Mouse (Mus musculus) limb, embryonic 11.5 days (tissue): ENCODE measurements around the gene Pip5k1b. TPM values are rescaled to one million over a fixed set of nuclear protein-coding genes. Genes with fewer than 3 reads are reported as not detected.
A peak's percentile ranks its signal among the peaks of the same experiment; 100 is the strongest.
"Not testable (repeated sequence)": the region's sequence is repeated elsewhere in the genome, so short reads cannot be mapped to it uniquely, and the experiment has no call there.

Experiments used
- ATAC-seq: fragments of 200-750 bp; cut with Nextera tagmentation; 2 replicates; pipeline ENCODE4 v1.8.0; 2017; ENCODE audit warnings: low read depth; ENCODE audit not compliant: insufficient number of reproducible peaks, low FRiP score, low TSS enrichment
- DNase-seq: peaks from one replicate; pipeline ENCODE4 v3.0.0-alpha.2; 2015; ENCODE audit warnings: low spot score
- H3K27ac ChIP-seq: fragments of 300-500 bp; sonication (generic); replicated peaks from 2 replicates; pipeline ENCODE4 v1.5.1; 2014; ENCODE audit warnings: low read depth, mild to moderate bottlenecking, low read length
- H3K27me3 ChIP-seq: fragments of 300-500 bp; sonication (generic); 2 replicates; pipeline ENCODE4 v1.6.1; 2014; ENCODE audit warnings: mild to moderate bottlenecking, low read length, mixed read lengths; ENCODE audit not compliant: control insufficient read depth, insufficient read depth
- H3K36me3 ChIP-seq: fragments of 300-500 bp; sonication (generic); 2 replicates; pipeline ENCODE4 v1.6.1; 2014; ENCODE audit warnings: mild to moderate bottlenecking, low read length, moderate library complexity, mixed read lengths; ENCODE audit not compliant: control insufficient read depth, insufficient read depth
- H3K4me1 ChIP-seq: fragments of 300-500 bp; sonication (generic); 2 replicates; pipeline ENCODE4 v1.6.1; 2014; ENCODE audit warnings: low read length, mixed read lengths; ENCODE audit not compliant: control insufficient read depth, insufficient read depth
- H3K4me2 ChIP-seq: fragments of 300-500 bp; sonication (generic); 2 replicates; pipeline ENCODE4 v1.6.1; 2014; ENCODE audit warnings: low read depth, mild to moderate bottlenecking, moderate library complexity; ENCODE audit not compliant: severe bottlenecking
- H3K4me3 ChIP-seq: fragments of 300-500 bp; sonication (generic); 2 replicates; pipeline ENCODE4 v1.5.1; 2014; ENCODE audit warnings: low read depth, low read length
- H3K9ac ChIP-seq: fragments of 300-500 bp; sonication (generic); 2 replicates; pipeline ENCODE4 v1.6.1; 2014; ENCODE audit warnings: mild to moderate bottlenecking, low read length
- H3K9me3 ChIP-seq: fragments of 300-500 bp; sonication (generic); 2 replicates; pipeline ENCODE4 v1.6.1; 2016; ENCODE audit warnings: low read length; ENCODE audit not compliant: control insufficient read depth
- WGBS: fragments of 180-500 bp; shearing (Covaris S2); extraction: QIAGEN DNeasy Blood & Tissue Kit; methylation state at CpG from one replicate; pipeline ENCODE4 v1.1.7; 2014; 5-methylcytosine and 5-hydroxymethylcytosine counted together
- polyA plus RNA-seq: library from polyadenylated mRNA; unstranded; fragments of >200 nt; fragmentation: Nextera tagmentation; extraction: Ambion mirVana; gene quantifications from 2 replicates; pipeline ENCODE4 v1.2.1, GENCODE M21; 2014

The Pip5k1b gene
- polyA plus RNA-seq, 1 experiment from 2014 or later, result 0.52 TPM

DNA sequence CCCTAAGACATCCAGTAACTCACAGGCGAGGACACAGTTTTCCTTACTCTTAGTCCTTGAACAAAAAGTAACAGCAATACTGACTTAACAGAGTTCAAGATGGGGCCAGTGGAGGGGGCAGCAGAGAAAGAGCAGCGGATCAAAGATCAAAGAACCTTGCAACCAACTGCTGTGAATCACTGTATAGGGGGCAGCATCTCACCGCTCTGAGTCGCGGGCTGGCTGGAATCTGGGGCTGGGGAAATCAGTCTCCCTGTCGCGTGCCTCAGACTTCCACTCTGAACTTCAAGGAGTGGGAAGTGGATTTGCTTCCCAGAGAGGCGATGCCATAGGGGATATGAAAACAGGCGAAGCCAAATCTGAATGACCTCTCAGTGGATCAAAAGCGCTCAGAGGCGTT lies 1.8 kb upstream of the Pip5k1b start:
- H3K4me3 ChIP-seq, result no peak overlapping the region
- ATAC-seq (no peak), DNase-seq (peak; percentile 69)
- H3K4me1 ChIP-seq, result no peaks in the 10 kb centered on the region
- no peaks in the 10 kb centered on the region for H3K36me3 ChIP-seq
- no peaks in the 10 kb centered on the region for H3K9me3 ChIP-seq
- WGBS, result under 1% methylated on average over 11 of the region's 11 CpGs
- H3K27ac ChIP-seq, result no peak overlapping the region
- H3K4me2 ChIP-seq, result no peak overlapping the region
- H3K9ac ChIP-seq, result no peak overlapping the region
- peaks cover 10% of the 10 kb centered on the region for H3K27me3 ChIP-seq

DNA sequence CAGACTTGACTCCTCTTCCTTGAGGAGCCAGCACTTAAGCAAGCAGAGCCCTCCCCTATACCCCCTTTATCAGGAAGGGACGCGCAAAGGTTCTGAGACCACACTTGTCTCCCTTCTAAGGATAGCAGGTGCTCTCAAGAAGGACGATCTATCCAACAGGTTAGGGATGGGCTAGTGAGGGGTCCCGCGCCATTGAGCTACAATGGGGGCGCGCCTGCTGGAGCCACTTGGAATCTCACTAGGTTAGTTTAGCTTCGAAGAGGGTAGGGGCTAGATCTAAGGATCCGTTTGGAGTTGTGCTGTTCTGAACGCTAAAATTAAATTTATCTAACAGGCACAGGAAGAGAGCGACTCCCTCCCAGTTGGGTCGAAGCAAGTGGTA lies 904 bp upstream of the Pip5k1b start:
- no peak overlapping the region for H3K27ac ChIP-seq

GRCm38 (mm10) chr19:24555904-24556584 lies 372 bp upstream of the Pip5k1b start:
- peak; percentile 79 for ATAC-seq
- Histone ChIP-seq H3K9me3 (no peaks in the 10 kb centered on the region), H3K4me2 (peak overlapping the region; percentile 92), H3K4me3 (peak overlapping the region; percentile 63), H3K27me3 (peaks cover 10% of the 10 kb centered on the region), H3K36me3 (no peaks in the 10 kb centered on the region), H3K4me1 (no peaks in the 10 kb centered on the region), H3K27ac (no peak overlapping the region), H3K9ac (peak overlapping the region; percentile 66)
- WGBS, result under 1% methylated on average over 38 of the region's 74 CpGs
- peak; percentile 82 for DNase-seq

More for the DNA sequence above, 904 bp upstream of the Pip5k1b start:
- Histone ChIP-seq H3K9me3 (no peaks in the 10 kb centered on the region), H3K4me3 (peak overlapping the region; percentile 63), H3K27me3 (peaks cover 10% of the 10 kb centered on the region), H3K4me2 (peak overlapping the region; percentile 92), H3K9ac (peak overlapping the region; percentile 0; the same call in 1 of the 2 replicates), H3K4me1 (no peaks in the 10 kb centered on the region), H3K36me3 (no peaks in the 10 kb centered on the region)
- DNase-seq (no peak), ATAC-seq (0 out of 2 replicates have a peak, but pooled peaks have one; percentile 2)
- 3% methylated on average over 12 of the region's 12 CpGs for WGBS

GRCm38 (mm10) chr19:24554911-24555465 lies 684 bp downstream of the Pip5k1b start:
- H3K27me3 ChIP-seq, result peaks cover 10% of the 10 kb centered on the region
- whole genome bisulfite sequencing, result 0% methylated on average over 19 of the region's 19 CpGs
- no peak overlapping the region; the same call in 1 of the 2 replicates for H3K9ac ChIP-seq
- no peaks in the 10 kb centered on the region for H3K4me1 ChIP-seq
- ATAC-seq (no peak), DNase-seq (no peak)
- peak overlapping the region; percentile 92 for H3K4me2 ChIP-seq
- H3K4me3 ChIP-seq, result peak overlapping the region; percentile 63
- no peaks in the 10 kb centered on the region for H3K36me3 ChIP-seq
- H3K9me3 ChIP-seq, result no peaks in the 10 kb centered on the region
- no peak overlapping the region for H3K27ac ChIP-seq

- H3K9me3 ChIP-seq, result no peaks in the 10 kb centered on the region
- H3K27me3 ChIP-seq, result peaks cover 10% of the 10 kb centered on the region
- no peak for ATAC-seq
- no peak overlapping the region for H3K9ac ChIP-seq
- no peaks in the 10 kb centered on the region for H3K4me1 ChIP-seq
- H3K4me2 ChIP-seq, result no peak overlapping the region
- 31% methylated on average over 4 of the region's 4 CpGs for WGBS
- H3K36me3 ChIP-seq, result no peaks in the 10 kb centered on the region
- no peak for DNase-seq
- H3K4me3 ChIP-seq, result no peak overlapping the region
- H3K27ac ChIP-seq, result no peak overlapping the region
Measured at GRCm38 (mm10) chr19:24554425-24554824, 1.2 kb downstream of the Pip5k1b start.

DNA sequence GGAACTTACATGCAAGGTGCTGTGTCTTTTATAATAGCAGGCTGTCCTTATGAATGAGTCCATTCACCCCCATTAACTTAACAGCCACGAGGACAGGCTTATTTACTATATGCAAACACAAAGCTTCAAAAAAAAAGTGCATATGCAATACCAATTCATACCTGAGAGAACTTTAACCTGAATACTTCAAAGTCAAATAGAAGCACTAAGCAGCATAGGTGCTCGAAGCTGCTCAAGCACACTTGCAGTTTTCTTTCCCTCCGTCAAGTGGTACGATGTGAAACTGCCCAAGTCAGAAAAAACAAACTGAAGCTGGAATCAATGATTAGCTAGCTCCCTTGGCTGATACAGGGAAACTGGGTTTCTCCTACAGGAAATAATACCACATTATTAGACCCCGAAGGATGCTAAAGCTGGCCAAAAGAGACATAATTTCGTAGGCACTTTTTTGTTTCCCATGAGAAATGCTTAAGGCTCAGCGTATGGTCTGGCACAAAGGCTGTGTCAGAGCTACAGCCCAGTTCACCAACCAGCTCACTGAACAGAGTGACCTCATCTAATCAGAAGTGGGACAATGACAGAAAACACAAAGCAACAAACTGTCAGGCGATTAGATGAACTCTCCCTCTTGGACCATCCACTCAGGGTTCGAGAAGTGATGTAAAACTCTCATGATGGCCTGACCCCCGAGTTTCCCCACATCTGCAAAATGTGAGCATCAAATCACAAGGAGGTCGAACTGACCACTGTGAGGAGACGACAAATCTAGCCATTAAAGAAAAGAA lies 2.2 kb downstream of the Pip5k1b start:
- WGBS, result 80% methylated on average over 12 of the region's 12 CpGs
- Histone ChIP-seq H3K27ac (no peak overlapping the region), H3K36me3 (no peaks in the 10 kb centered on the region), H3K9ac (no peak overlapping the region), H3K27me3 (peaks cover 10% of the 10 kb centered on the region), H3K4me1 (no peaks in the 10 kb centered on the region), H3K9me3 (no peaks in the 10 kb centered on the region), H3K4me2 (no peak overlapping the region), H3K4me3 (no peak overlapping the region)
- ATAC-seq (no peak), DNase-seq (no peak)

GRCm38 (mm10) chr19:24552641-24553040 lies 3.0 kb downstream of the Pip5k1b start:
- H3K4me3 ChIP-seq, H3K36me3 ChIP-seq, H3K27me3 ChIP-seq, H3K9me3 ChIP-seq, H3K4me1 ChIP-seq, ATAC-seq, H3K4me2 ChIP-seq, H3K9ac ChIP-seq, DNase-seq, H3K27ac ChIP-seq: not testable (repeated sequence)
- WGBS, result 82% methylated on average over 6 of the region's 6 CpGs

DNA sequence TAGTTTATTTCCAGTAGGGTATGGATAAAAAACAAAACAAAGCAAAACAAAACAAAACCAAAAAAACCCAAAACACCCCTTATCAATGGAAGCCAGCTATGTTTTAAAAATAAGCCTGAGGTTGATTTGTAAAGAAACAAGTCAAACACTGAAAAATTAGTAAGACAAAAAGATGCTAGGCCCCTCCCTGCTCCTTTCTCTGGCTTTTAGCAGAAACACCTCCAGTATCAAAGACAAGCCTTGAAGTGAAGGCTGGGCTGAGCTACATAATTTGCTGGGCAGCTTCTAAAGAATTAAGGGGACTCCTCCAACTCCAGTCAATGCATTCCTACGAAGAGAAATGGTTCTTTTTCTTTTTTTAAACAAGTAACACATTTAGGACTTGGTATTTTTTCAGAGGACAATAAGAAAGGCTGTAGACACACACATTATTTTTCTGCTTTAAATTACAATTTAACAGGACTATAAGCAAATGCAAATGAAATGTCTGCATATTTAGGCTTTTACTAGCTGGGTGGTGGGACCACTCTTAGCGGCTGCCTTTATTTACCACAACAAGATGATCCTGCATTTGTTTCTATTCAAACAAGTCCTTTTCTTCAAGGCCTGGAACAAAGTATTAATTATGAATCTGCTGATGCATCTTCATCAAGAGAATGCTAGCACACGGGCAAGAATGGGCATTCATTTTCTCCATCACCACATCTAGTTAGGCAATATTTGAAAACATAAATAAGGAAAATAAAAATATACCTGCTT lies 4.3 kb downstream of the Pip5k1b start:
- Histone ChIP-seq H3K27ac (no peak overlapping the region), H3K4me1 (no peaks in the 10 kb centered on the region), H3K9ac (no peak overlapping the region), H3K4me2 (no peak overlapping the region), H3K36me3 (no peaks in the 10 kb centered on the region), H3K9me3 (peaks cover 3% of the 10 kb centered on the region; the same call in 1 of the 2 replicates), H3K27me3 (peaks cover 8% of the 10 kb centered on the region), H3K4me3 (no peak overlapping the region)
- no peak for ATAC-seq
- no peak for DNase-seq
- WGBS, result 65% methylated on average over 3 of the region's 3 CpGs
